Mouse (Mus musculus) brain, adult 2 months (tissue): ENCODE data around the gene Abat.

Source experiments
- DNase-seq: peaks from one replicate; pipeline ENCODE4 v3.0.0; 2011; ENCODE audit warnings: low read depth, low spot score

Abat gene

GRCm38 (mm10) chr16:8513236-8513906, at the start of gene Abat:
Gene Abat, plus strand, starts transcription at chr16:8513429.
- peak; percentile 98 for DNase-seq

DNA sequence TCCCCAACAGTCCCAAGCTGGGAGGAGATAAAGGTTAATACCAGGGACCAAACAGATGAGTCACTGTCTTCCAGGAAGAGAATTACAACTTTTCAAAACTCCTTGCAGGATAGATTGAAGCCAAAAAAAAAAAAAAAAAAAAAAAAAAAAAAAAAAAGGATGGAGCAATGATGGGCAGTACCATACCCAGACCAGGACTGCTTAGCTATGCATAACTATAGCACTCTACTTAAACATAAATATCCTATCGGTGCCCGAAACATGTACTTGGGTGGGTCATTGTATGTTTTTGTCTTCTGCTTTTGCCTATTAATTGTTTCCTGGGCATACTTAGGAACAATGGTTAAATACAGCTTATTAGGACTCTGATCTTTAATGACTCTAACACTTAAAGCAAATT, 43.1 kb upstream of the Abat start:
- no peak for DNase-seq

DNA sequence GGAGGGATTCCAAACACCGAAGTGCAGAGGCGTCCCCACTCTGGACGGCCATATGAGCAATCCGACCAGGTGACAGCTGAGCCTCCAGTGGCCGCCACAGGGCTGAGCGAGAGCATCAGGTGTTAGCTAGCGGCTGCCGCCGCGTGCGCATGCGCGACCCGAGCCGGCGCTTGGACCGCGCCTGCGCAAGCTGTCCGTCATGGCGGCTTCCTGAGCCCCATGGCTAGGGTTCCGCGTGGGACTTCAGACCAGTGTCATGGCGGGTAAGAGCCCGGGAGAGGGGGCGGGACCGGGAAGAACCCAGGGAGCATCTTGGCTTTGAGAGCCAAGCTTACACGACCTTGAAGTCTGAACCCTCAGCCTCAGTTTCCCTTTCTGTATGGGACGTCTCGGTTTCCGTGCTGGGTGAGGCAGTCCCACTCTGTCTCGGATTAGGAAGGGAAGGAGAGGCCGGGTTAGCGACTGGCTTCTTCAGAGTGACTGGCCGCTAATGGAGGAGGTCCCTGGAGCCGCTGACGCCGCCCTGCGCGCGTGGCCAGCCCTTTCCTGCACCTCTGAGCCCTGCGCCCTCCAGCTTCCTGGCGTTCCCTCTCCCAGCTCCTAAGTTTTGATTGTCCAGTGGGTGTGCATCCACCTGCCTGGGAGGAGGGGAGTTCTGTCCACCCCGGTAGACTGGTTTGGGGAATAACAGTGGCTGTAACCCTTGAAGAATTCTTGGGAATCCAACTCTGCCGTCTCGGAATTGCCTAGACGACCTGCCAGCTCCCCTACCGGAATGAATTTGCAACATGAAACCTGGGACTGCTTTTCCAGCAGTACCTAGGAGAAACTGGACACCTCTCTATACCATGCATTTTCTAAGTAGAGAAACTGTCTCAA, 42.4 kb upstream of the Abat start, which contains the start of gene Mettl22:
Mettl22 (plus strand) TSS at position 186 of the 879 bp plus-strand sequence.
- DNase-seq = peak; percentile 95

DNA sequence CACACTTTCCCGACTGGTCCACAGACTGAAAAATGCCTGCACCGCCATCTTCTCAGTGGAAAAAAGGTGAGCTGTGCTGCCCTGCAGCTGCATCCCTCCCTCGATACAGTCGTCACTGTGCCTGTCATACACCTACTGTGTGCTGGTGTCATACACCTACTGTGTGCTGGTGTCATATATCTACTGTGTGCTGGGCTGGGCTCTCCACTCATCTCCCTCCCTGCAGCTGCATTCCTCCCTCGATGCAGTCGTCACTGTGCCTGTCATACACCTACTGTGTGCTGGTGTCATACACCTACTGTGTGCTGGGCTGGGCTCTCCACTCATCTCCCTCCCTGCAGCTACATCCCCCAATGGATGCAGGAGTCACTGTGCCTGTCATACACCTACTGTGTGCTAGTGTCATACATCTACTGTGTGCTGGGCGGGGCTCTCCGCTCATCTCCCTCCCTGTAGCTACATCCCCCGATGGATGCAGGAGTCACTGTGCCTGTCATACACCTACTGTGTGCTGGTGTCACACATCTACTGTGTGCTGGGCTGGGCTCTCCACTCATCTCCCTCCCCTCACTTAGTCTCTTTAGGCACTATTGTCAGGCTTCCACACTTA, 25.7 kb upstream of the Abat start:
- DNase-seq = no peak

DNA sequence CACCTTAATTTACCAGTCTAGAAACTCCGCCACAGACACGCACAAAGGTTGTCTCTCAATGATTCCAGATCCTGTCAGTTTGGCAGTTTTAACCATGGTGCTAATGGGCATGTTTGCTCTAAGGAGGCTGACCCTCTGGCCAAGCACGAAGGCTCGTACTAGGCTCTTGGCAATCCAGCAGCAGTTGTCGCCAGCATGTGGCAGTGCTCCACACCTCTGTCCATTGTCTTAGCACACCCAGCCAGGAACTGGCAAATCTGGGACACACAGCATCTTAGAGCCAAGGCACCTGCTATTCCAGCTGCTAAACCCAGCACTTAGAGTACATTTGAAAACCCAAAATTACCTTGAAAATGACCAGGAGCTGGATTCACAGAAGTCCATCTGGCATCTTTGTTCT, 23.9 kb upstream of the Abat start:
- peak; percentile 68 for DNase-seq

DNA sequence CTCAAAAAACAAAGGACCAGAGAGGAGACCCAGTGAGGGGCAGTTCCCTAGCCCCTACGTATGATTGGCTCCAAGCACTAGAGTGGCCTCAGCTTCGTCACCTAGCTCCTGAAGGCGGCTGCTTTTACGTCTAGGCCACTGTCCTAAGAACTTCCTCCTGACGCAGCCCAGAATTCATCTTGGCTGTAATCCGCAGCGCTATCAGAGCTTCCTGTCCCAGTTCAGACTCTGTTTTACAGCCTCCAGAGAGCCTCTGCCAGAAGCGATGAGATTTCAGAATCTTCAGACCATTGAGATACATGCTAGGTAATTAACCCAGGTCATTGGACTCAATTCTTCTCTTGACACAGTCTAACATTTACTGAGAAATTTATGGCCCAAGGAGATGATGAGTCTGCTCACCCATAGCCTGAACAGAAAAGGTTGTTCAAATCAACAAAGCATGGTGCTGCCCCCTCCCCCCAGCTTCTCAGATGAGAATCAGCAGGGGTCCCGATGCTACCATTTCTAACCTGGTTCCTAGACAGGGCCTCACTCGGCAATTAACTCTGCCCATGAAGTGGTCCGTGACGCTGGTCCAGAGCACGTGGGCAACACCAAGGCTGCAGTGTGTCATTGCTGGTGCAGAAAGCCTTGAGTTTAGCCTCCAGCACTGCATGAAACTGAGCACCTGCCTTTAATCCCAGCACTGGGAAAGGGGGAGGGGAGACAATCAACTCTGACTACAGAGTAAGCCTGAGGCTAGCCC, 21.3 kb upstream of the Abat start:
- DNase-seq = no peak

DNA sequence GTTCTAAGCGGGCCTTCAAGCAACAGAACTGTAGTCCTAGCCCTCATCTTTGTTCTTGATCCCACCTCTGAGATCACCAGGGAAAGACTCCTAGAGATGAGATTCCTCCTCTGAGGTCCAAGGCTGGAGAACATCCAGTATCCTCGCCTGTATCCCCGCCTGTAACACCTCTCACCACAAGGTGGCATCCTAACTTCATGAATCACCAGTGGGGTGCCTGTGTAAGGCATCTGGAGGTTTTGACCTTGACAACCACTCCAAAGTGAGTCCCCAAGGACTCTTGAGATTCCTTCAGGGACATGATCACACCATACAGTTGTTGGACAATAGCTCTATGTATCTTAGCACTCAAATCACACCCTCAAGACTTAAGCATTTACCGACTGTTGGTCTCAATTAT, 19.0 kb upstream of the Abat start:
- peak; percentile 84 for DNase-seq

- peak; percentile 61 for DNase-seq
Observed at GRCm38 (mm10) chr16:8496967-8497366, 16.3 kb upstream of the Abat start.

DNA sequence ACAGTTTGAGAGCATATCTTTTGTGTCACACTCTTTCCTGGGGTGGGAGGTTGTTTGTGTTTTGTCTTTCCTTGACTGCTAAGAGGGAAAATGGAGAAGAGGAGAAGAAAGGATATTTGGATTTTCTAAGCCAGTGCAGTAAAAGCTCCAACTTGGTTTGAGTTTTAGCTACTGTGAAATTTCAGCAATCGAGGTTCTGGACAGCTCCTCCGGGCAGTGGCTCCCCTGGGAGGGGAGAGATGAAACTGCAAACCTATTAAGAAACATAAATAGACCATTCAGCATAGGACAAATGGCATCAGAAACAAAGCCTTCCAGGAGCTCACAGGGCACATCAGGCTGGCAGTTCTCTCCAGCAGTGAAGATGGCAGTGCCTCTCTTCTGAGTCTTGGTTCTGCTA, 9.0 kb upstream of the Abat start:
- no peak for DNase-seq

GRCm38 (mm10) chr16:8509894-8510293, 3.3 kb upstream of the Abat start:
- no peak for DNase-seq

DNA sequence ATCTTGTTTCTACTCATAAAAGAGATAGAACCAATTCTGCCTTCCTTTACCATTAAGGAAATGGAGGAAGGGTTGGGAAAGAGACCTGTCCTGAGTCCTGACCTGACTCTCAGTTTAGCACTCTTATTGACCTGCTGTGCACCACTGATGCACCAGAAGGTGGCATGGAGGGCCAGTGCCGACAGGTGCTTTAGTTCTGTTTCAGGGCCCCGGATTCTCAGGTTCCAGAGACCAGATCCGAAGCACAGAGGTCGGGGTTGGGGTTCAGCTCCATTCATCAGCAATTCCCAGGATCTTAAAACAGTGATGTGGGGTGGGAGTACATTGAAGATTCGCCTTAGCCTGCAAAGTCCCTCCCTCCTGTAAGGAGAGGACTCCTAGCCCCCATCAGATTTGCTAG, 399 bp upstream of the Abat start:
- DNase-seq = peak; percentile 33

- peak; percentile 49 for DNase-seq
Observed at GRCm38 (mm10) chr16:8514180-8514579, 951 bp downstream of the Abat start.

- DNase-seq = no peak
Observed at GRCm38 (mm10) chr16:8520525-8520924, 7.3 kb downstream of the Abat start.

GRCm38 (mm10) chr16:8521322-8521721, 8.1 kb downstream of the Abat start:
- DNase-seq = no peak

DNA sequence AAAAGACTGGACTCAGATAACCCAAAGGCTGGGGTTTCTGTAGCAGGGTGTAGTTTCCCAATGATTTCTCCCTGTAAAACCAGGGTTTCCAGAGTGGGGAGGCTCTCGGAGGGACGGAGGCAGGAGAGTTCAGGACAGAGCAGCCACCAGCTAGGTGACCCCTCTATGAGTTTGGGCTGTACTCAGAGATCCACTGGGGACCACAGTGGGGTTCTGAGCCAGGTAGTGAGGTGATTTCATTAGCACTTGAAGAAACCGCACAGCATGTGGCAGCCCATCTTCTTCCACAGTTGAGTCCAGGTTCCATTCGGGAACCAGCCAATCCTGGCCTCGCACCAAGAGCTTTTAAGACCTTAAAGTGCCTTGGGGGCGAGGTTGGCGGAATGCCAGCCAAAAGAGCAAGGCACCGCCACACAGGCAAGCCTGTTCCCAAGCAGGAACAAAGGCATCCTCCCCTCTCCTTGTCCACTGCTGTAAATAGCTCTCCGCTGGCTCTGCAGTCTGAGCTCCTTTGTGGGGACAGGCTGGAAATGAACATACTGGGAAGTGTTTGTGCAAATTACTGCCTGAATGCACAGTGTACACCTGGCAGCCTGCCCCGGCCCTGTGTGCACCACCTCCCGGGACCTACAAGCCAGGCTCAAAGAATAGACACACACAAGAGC, 10.4 kb downstream of the Abat start:
- peak; percentile 81 for DNase-seq

- DNase-seq = no peak
Observed at GRCm38 (mm10) chr16:8524163-8524847, 11.1 kb downstream of the Abat start.

- no peak for DNase-seq
Observed at GRCm38 (mm10) chr16:8525293-8525692, 12.1 kb downstream of the Abat start.

GRCm38 (mm10) chr16:8525877-8526276, 12.6 kb downstream of the Abat start:
- no peak for DNase-seq

DNA sequence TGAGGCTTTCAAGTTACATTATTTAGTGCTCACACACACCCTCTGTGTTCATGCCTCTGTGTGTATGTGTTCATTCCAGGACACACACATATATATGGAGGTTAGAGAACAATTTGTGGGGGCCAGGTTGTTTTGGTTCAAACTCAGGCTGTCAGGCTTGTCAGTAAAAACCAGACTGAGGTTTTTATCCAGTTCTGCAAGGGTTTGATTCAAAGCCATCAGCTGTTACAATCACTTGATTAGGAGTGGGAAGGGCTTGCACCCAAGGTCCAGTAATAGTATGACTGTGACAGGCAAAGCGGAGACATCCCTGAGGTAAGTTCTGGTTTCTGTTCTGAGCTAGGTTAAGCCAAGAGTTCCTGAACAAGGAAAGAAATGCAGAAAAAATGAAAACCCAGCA, 16.2 kb downstream of the Abat start:
- no peak for DNase-seq

DNA sequence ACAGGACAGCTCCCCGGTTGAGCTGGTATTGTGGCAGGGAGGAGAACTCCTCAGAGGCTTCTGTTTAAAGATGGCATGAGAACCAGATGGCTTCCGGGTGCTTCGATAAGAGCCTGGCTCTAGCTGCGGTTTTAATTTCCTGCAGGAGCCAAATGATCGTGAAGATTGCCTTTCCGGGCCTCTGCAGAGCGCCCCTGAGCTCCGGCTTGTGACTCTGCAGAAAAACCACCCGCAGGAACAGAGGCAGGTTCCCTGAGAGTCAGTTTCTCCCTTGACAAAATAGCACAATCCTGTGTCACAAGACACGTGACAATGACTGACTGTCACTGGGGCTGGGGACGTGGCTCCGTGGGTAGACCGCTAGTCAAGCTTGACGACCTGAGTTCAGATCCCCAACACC, 16.8 kb downstream of the Abat start:
- DNase-seq = peak; percentile 36

- DNase-seq = no peak
Observed at GRCm38 (mm10) chr16:8532461-8532860, 19.2 kb downstream of the Abat start.
